Mouse (Mus musculus): Measurements from ENCODE around the gene Notch3.
"Not testable (repeated sequence)": the region's sequence is repeated elsewhere in the genome, so short reads cannot be mapped to it uniquely, and the experiment has no call there.

Notch3 gene

GRCm38 (mm10) chr17:32166687-32167086 is at the start of gene Notch3:
Gene Notch3, minus strand, starts transcription at chr17:32166852.
- DNase-seq (ENCODE audit: low read depth), result no peak

- not testable (repeated sequence) for DNase-seq (ENCODE audit: low read depth)
Measured at GRCm38 (mm10) chr17:32215587-32215986, 48.9 kb upstream of the Notch3 start.

DNA sequence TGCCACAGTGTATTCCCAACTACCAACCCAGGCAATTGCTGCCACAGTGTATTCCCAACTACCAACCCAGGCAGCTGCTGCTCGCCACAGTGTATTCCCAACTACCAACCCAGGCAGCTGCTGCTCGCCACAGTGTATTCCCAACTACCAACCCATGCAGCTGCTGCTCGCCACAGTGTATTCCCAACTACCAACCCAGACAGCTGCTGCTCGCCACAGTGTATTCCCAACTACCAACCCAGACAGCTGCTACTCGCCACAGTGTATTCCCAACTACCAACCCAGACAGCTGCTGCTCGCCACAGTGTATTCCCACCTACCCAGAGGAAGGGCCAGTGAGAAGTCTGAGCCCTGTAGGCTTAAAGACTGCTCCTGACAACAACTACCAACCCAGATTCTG is 44.9 kb upstream of the Notch3 start:
- DNase-seq (ENCODE audit: low read depth), result not testable (repeated sequence)

DNA sequence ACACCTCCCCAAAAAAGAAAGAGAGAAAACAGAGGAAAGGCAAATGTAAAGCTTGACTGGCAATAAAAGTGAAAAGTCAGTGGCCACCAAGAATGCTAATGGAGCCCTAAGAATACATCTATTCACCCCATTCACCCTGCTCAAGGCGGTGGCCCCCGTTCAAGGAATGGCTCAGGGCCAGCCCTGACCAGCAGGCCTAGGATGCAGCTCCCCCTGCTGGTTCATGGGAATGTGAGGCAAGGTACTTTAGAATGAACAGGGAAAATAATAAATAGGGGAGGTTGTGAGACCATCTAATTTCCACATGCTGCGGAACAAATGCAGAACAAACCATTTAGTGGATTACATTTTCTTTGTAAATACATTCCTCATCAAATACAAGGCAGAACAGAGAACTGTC is 43.1 kb upstream of the Notch3 start:
- peak; percentile 83 for DNase-seq (ENCODE audit: low read depth)

DNA sequence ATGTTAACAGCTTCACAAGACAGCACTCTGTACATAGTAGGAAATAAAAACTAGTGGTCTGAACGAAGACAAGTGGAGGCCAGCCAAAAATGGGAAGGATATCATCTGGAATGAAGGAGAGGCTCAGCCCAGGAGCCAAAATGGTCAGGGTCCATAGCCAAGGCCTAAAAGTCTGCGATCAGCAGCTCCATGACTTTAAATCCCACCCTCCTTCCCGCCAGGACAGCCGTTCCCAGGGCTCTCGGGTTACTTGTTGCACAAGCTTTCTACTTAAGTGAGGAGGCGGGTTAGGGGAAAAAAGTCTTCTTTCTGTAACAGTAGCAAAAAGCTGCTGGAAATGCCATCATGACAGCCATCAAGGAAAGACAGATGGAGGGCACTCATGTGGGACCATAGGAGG is 42.5 kb upstream of the Notch3 start:
- peak; percentile 66 for DNase-seq (ENCODE audit: low read depth)

DNA sequence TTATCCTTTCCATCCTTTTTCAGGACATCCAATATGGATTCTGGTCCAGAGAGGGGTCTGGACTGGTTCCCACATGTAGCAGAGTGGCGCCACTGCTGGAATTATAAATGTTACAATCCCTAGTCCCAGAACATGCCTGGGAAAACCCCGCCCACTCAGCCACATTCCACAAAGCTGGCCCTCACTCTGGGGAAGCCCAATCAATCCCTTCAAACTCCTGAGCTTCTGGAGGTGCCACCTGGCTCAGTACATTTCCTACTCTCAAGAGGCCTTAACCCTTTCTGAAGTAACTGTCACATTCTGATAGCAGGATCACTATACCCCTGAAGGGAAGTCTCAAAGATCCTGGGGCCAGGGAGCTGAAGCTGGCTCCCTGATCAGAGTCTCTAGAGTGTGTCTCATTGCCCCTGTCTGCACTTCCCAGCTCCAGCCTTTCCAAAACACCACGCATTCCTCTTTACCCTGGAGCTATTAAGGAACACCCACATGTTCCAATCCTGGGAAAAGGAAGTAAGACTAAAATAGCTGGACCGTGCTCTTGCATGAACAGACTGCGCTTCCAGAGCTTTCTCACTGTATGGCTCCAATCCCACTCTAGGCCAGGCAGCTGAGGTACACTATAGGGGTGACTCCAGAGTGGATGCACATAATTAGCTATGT is 41.1 kb upstream of the Notch3 start:
- peak; percentile 60 for DNase-seq (ENCODE audit: low read depth)

DNA sequence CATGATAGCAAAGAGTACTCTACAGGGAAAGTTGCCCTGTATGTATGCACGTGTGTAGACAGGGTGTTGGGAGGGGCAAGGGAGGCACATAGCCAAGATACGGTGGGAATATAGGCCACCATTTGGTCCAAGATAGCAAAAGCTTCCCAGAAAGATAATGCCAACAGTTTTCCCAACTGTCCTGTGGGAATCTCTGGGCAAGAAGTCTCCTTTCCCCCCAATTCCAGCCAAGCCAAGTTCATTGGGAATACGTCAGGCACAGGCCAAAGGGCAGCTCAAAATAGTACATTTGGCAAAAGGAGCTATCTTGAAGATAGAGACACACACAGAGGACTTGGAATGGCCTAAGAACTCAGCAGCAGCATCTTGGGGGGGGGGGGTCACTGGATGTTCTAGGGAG is 38.7 kb upstream of the Notch3 start:
- no peak for DNase-seq (ENCODE audit: low read depth)

GRCm38 (mm10) chr17:32202972-32203371 is 36.3 kb upstream of the Notch3 start:
- peak; percentile 56 for DNase-seq (ENCODE audit: low read depth)

GRCm38 (mm10) chr17:32201086-32201485 is 34.4 kb upstream of the Notch3 start:
- no peak for DNase-seq (ENCODE audit: low read depth)

- DNase-seq (ENCODE audit: low read depth), result no peak
Measured at GRCm38 (mm10) chr17:32199796-32200195, 33.1 kb upstream of the Notch3 start.

DNA sequence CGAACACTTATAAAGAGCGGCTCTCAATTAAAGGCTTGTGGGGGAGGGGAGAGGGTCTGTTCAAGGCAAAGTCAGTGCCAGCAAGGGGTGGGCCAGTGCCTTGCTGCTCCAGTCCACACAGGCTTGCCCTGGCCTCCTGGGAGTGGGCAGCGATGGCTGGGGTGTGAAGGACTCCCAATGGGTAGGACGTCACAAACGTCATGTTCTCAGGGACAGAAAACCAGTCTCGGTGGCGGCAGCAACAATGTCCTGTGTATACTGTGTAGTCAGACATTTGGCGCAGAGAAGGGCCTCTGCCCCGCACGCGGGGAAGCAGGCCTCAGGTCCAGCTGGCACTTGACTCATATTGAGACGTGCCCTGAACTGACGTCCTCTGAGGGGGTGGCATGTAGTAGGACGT is 30.5 kb upstream of the Notch3 start:
- no peak for DNase-seq (ENCODE audit: low read depth)

DNA sequence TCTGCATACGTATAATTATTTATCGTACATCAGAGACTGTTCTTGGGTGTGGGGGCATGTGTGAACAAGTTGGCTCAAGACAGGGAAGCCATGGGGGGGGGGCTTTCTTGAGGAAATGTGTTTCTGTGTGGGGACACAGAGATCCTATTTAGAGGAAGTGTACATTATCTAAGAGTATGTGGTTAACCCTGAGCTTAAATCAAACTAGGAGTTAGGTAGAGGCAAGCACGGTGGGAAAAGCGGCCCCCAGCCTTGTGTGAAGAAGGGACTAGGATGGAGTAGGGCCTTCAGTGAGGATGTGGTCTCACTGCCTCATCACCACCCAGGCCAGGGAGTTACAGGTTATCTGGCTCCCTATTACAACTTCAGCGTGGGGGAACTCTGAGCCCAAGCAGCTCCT is 29.1 kb upstream of the Notch3 start:
- DNase-seq (ENCODE audit: low read depth), result no peak

GRCm38 (mm10) chr17:32193010-32193409 is 26.4 kb upstream of the Notch3 start:
- no peak for DNase-seq (ENCODE audit: low read depth)

DNA sequence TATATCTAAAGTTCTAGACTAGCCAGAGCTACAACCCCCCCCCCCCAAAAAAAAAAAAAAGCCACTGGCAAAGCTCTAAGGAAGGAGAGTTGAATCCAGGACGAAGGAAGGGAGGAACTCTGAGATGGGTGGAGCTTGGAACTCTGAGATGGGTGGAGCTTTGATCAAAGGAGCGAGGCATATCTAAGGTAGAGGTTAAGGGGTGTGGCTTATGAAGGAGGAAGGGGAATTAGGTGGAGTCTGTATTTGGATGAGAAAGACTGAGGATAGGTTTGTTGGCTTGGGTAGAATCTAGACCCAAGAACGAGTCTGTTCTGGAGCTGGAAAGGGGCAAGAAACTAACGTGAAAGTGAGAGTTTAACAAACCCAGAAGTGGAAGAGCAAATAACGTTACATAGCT is 23.2 kb upstream of the Notch3 start:
- no peak for DNase-seq (ENCODE audit: low read depth)

DNA sequence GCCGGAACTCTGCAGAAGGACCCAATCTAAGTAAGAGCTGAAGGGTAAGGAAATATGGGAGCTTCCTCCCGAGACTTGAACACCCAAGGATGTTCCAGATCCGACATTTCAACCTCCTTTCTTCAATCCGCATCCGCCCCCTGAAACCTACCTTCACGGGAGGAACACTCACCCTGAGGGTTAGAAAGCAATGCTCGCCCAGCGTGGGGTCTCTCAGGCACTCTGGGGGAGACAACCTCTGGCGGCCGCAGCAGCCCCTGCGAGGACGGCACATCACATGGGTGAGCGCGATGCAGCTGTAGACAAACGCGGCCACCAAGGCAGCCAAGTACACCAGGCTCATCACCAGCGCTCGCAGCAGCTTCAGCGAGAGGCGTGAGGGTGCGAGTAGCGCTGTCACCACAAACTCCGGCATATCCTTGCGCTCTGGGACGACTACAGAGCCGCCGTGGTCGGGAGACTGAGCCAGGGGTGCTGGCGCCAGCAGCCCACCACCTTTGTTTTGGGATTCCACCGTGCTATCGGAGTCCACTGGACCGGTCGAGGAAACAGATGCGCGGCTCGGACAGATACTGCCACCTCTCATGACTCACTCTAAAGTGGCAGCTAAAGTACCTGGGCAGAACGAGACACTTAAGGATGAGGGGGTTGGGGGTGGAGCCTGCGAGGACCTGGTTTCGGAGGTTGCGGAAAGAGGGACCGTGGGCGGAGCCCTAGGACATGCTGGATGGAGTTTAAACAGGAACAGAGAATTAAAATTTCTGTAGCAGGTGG is 22.4 kb upstream of the Notch3 start, which contains the start of gene Ephx3:
TSS of gene Ephx3 (minus strand) at position 687 of the 774 bp plus-strand sequence.
- no peak for DNase-seq (ENCODE audit: low read depth)

- DNase-seq (ENCODE audit: low read depth), result no peak
Measured at GRCm38 (mm10) chr17:32183017-32183416, 16.4 kb upstream of the Notch3 start.

DNA sequence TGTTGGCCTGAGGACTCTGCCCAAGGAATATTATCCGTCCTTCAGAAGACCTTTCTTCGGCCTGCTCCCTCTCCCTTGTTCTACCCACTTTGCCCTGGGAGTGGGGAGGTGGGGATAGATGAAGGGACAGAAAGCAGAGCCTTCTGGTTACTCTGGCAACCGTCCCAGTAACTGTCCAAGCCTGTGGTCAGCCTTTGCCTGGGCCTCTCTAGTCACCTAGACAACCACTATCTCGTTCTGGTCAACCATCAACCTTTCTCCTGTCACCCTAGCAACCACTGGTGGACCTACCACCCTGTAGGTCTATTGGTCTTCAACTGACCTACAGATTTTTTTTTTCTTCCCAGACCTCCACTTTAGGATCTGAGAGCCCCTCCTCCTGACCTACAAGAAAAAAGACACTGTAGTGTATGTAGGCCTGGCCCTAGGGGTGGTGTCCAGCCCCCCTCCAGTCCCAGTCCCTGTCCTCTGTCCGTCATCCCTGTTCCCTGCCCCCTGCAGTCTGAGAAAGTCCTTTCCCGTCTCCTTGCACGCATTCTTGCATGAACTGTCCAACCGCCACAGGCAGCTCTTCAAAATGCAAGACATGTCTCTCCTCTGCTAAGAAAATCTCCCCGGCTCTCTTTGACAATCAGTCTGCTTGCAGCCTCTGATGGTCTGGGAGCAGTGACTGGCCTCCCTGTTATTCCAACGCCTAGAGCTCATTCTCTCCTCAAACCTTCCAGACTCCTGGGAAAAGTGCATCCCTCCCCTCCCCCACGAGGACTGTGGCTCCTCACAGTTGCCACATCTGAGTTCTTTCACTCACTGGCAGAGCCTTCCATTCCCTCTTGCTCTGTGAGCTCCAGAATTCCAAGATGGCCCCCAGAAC is 13.2 kb upstream of the Notch3 start:
- DNase-seq (ENCODE audit: low read depth), result peak; percentile 42

- no peak for DNase-seq (ENCODE audit: low read depth)
Measured at GRCm38 (mm10) chr17:32176919-32177318, 10.3 kb upstream of the Notch3 start.

- DNase-seq (ENCODE audit: low read depth), result peak; percentile 71
Measured at GRCm38 (mm10) chr17:32173166-32173565, 6.5 kb upstream of the Notch3 start.

DNA sequence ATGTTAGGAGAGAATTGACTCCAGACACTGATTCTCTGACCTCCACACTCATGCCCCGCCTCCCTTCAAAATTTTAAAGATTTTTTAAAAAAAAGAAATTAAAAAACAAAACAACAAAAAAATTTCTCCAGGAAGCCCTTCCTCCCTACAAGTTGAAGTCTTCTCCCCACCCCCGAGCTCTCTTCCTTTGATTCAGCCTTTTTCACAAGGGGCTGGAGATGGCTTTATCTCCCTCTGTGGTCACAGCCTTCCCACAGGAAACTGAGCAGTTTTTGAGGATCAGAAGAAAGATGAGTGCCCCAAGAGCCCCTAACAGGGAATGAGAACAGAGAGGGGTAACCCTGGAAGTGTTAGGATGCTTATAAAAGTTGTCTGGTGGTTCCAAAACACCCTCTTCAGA is 5.8 kb upstream of the Notch3 start:
- no peak for DNase-seq (ENCODE audit: low read depth)

- DNase-seq (ENCODE audit: low read depth), result peak; percentile 55
Measured at GRCm38 (mm10) chr17:32169518-32170225, 3.0 kb upstream of the Notch3 start.

All from NIH3T3 (cell line).